Mouse (Mus musculus) brain, embryonic 14.5 days (tissue): ENCODE measurements around the gene Rpl35a.

ENCODE experiments used
- CTCF ChIP-seq: fragments of 200-500 bp; IDR thresholded peaks from 2 replicates; pipeline ENCODE4 v1.5.1; 2012; ENCODE audit warnings: inconsistent platforms, mild to moderate bottlenecking, moderate library complexity, borderline replicate concordance; ENCODE audit not compliant: insufficient read depth, insufficient read length; ENCODE audit errors: extremely low read depth
- POLR2A ChIP-seq: fragments of 200-500 bp; IDR thresholded peaks from 2 replicates; pipeline ENCODE4 v1.6.1; 2012; ENCODE audit warnings: mild to moderate bottlenecking, inconsistent platforms, borderline replicate concordance; ENCODE audit not compliant: poor library complexity, insufficient read depth, insufficient read length, severe bottlenecking; ENCODE audit errors: extremely low read depth

DNA sequence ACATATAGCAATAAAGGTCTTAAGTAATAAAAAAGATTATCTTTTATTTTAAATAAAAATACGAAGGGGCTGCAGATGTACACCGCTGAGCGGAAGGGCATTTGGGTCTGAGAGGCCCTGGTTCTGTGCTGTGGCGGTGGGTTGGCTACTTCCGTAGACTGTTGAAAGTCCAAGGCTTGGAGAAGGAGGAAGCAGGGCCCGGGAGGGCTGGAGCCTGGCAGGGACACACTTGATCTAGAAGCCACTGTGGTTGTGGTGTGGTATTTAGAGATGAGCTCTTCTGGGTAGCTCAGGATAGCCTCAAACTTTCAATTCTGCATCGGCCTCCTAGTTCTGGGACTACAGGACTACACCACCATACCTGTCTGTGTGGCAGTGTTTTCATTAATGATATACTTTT lies 23.8 kb downstream of the Rpl35a start:
- TF ChIP-seq CTCF (no peak), POLR2A (no peak)
